Mouse (Mus musculus) monocyte, adult 5-6 weeks (primary cell): ENCODE measurements around the gene Ecm2. TPM values are rescaled to one million over a fixed set of nuclear protein-coding genes. Genes with fewer than 3 reads are reported as not detected.

Source experiments
- ATAC-seq: fragments of 153-309, 156-312 bp; replicated peaks from 2 replicates; pipeline ENCODE4 v1.8.0; 2017; ENCODE audit warnings: mild to moderate bottlenecking; ENCODE audit not compliant: low TSS enrichment, insufficient number of reproducible peaks, severe bottlenecking, poor library complexity, low FRiP score
- total RNA-seq: library from RNA; stranded (forward); fragments of 200-1000, 200-491, 200-594 nt; gene quantifications from 3 replicates; pipeline ENCODE4 v1.2.3, GENCODE M21; 2017

The Ecm2 gene
- total RNA-seq, 1 experiment from 2014 or later: not detected

- ATAC-seq: no peak
These were observed 66.8 kb downstream of the Ecm2 start for GRCm38 (mm10) chr13:49571418-49571817.

- no peak for ATAC-seq
These were observed 77.2 kb downstream of the Ecm2 start, which contains the start of gene Omd for GRCm38 (mm10) chr13:49581541-49582530. Gene Omd (plus strand): TSS chr13:49582462.

Other genes with a start within 250 kb of the Ecm2 start
- 43.6 to 60.8 TPM (median 44.6 TPM) in 3 replicates for gene Fgd3, start 184.5 kb upstream of the Ecm2 start, total RNA-seq
- 24.4 to 44.2 TPM (median 31.3 TPM) in 3 replicates for gene Bicd2, start 163.2 kb upstream of the Ecm2 start, total RNA-seq
- gene Ippk, start 83.6 kb upstream of the Ecm2 start, total RNA-seq: 5.0 to 8.4 TPM (median 7.5 TPM) in 3 replicates
- gene Tes3-ps, start 11.5 kb upstream of the Ecm2 start, total RNA-seq: 1.9 to 2.1 TPM (median 2.0 TPM) in 3 replicates
- not detected in 3 replicates for gene Aspn, start 39.6 kb downstream of the Ecm2 start, total RNA-seq
- not detected in 3 replicates for gene Omd, start 77.7 kb downstream of the Ecm2 start, total RNA-seq
- gene Ogn, start 103.2 kb downstream of the Ecm2 start, total RNA-seq: not detected in 3 replicates
- gene Cenpp, start 148.0 kb downstream of the Ecm2 start, total RNA-seq: 2.4 to 4.6 TPM (median 2.9 TPM) in 3 replicates
- 35.4 to 43.9 TPM (median 37.5 TPM) in 3 replicates for gene Nol8, start 148.3 kb downstream of the Ecm2 start, total RNA-seq
- 22.2 to 34.1 TPM (median 22.9 TPM) in 3 replicates for gene Iars, start 177.3 kb downstream of the Ecm2 start, total RNA-seq